Mouse (Mus musculus) thymus, adult 2 months (tissue): ENCODE data around the gene Zfp992.
"Not testable (repeated sequence)": the region's sequence is repeated elsewhere in the genome, so short reads cannot be mapped to it uniquely, and the experiment has no call there.

Experiments used
- CTCF ChIP-seq: fragments of 200-500 bp; IDR thresholded peaks from 2 replicates; pipeline ENCODE4 v1.5.1; 2012; ENCODE audit warnings: mild to moderate bottlenecking, control low read depth, low read length, moderate library complexity, borderline replicate concordance; ENCODE audit not compliant: control insufficient read depth, poor library complexity, insufficient read depth; ENCODE audit errors: extremely low read depth
- POLR2A ChIP-seq: fragments of 200-500 bp; IDR thresholded peaks from 2 replicates; pipeline ENCODE4 v1.6.1; 2012; ENCODE audit warnings: mild to moderate bottlenecking, low read length, control low read depth, moderate library complexity; ENCODE audit not compliant: control insufficient read depth, poor library complexity, insufficient read depth; ENCODE audit errors: extremely low read depth

- not testable (repeated sequence) for TF ChIP-seq POLR2A, CTCF
These were observed 28.1 kb downstream of the Zfp992 start for GRCm38 (mm10) chr4:146476959-146477358.
